Mouse (Mus musculus): Measurements from ENCODE around the gene Slc2a5.

The Slc2a5 gene

GRCm38 (mm10) chr4:150119055-150119454, at the start of gene Slc2a5:
TSS of gene Slc2a5 (plus strand) at chr4:150119283.
- DNase-seq (ENCODE audit: low read depth), result no peak

GRCm38 (mm10) chr4:150070136-150070535, 48.9 kb upstream of the Slc2a5 start:
- DNase-seq (ENCODE audit: low read depth), result no peak

DNA sequence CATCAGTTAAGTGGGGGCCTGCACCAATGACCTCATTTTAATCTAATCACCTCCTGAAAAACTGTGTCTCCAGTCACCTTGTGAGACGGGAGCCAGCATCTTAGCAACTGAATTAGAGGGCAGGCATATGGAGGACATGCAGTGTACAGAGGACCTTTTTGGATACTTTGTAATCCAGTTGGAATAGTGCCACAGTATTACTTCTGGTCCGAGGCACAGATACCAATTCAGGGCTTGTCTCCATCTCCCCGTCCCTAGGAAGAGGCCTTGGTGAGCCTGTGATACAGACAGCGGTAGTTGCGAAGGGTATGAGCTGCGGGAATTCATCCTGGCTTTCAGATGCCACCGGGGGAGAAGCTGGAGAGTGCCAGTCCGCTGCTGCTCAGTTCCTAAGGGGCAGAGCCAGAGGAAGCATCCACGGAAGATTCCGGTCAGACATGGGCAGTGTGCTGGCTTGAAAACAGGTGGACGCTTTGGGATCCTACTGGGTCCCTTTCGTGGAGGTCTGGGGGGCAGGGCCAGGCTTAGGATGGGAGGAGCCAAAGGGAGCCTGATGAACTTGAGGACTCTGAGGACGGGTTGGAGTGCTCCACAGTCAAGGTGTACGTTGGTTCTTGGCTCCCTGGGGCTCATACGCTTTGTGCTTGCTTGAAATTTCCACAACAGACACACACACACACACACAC, 46.5 kb upstream of the Slc2a5 start:
- no peak for DNase-seq (ENCODE audit: low read depth)

GRCm38 (mm10) chr4:150073102-150073473, 46.0 kb upstream of the Slc2a5 start:
- peak; percentile 67 for DNase-seq (ENCODE audit: low read depth)

DNA sequence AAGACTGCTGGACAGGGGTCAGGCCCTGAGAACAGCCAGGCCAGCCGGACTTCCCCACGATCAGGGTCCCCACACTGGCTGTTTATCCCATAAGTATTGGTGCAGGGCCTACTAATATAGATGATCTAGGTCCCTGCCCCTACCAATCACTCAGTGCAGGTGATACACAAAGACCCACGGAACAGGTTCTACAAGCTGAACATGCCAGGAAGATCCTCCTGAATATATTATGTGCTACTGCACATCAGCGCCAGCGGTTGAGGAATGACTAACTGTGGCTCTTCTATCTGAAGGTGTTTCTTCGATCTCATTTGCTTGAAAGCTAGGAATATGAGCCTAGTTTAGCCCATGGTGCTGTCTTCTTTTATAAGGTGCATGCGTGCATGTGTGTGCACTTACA, 43.7 kb upstream of the Slc2a5 start:
- DNase-seq (ENCODE audit: low read depth), result no peak

DNA sequence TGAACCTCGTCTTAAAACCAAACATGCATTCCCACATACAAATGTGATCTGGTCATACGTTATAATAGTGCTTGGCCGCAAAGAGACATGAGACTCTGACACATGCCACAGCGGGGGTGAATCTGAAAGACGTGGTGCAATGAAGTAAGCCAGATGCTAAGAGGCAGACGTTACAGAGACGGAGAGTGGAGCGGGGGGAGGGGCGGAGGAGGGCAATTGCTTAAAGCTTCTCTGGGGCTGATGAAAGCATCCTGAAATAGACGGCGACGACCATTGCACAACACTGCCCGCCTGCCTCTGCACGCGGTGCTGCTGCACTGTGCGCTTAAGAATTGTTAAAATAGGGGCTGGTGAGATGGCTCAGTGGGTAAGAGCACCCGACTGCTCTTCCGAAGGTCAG, 42.9 kb upstream of the Slc2a5 start:
- DNase-seq (ENCODE audit: low read depth), result no peak

- DNase-seq (ENCODE audit: low read depth), result no peak
Measured at GRCm38 (mm10) chr4:150078646-150079045, 40.4 kb upstream of the Slc2a5 start.

DNA sequence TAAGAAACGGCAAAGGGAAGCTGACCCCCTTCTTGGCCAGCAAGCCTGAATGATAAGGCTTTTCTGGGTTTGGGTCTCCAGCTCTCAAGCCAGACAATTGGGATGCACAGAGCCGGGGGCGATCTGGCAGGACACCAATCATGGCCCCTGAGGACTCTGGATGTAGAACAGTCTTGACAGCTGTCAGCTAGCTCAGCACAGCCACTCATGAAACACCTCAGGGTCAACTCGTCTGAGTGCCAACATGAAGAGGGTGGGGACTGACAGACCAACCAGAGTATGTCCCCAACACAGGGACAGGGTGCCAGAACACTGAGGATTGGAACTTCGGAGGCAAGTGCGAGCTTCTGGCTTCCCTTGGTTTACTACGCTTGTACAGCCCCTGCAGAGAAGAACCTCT, 39.8 kb upstream of the Slc2a5 start:
- DNase-seq (ENCODE audit: low read depth), result no peak

- DNase-seq (ENCODE audit: low read depth), result no peak
Measured at GRCm38 (mm10) chr4:150080330-150080967, 38.6 kb upstream of the Slc2a5 start.

DNA sequence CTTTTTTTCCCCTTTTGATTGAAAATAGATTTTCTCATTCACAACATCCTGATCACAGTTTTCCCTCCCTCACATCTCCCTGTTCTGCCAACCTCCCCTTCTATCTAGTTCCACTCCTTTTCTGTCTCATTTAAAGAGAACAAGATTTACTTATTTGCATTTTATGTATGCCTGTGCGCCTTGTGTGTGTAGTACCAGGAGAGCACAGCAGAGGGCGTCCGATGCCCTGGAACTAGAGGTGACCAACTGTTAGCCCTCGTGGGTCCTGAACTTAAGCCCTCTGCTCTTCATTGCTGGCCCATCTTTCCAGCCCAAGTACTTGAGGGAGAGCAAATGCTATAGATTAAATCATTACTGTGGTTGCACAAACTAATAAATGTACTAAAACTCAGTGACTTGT, 33.7 kb upstream of the Slc2a5 start:
- peak; percentile 36 for DNase-seq (ENCODE audit: low read depth)

DNA sequence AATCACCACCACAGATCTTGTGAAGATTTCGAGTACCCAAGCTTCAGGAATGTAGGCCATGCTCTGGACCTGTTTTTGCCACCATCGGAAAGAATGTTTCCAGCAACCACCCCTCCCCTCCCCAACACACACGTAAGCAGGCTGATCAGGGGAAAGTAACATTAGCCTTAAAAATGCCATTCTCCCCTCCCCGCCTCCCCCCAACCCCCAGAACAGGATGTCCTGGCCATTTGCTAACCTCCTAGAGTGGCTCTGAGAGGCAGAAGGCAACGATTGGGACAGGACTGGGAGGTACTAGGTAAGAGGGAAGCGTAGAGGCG, 32.3 kb upstream of the Slc2a5 start:
- DNase-seq (ENCODE audit: low read depth), result no peak

- DNase-seq (ENCODE audit: low read depth), result peak; percentile 93
Measured at GRCm38 (mm10) chr4:150087161-150087889, 31.8 kb upstream of the Slc2a5 start, which contains the start of gene Gpr157. TSS of gene Gpr157 (plus strand) at chr4:150087365.

GRCm38 (mm10) chr4:150087890-150088530, 31.1 kb upstream of the Slc2a5 start:
- DNase-seq (ENCODE audit: low read depth), result no peak

GRCm38 (mm10) chr4:150089121-150089520, 30.0 kb upstream of the Slc2a5 start:
- DNase-seq (ENCODE audit: low read depth), result peak; percentile 20

GRCm38 (mm10) chr4:150091887-150092582, 27.0 kb upstream of the Slc2a5 start:
- peak; percentile 73 for DNase-seq (ENCODE audit: low read depth)

DNA sequence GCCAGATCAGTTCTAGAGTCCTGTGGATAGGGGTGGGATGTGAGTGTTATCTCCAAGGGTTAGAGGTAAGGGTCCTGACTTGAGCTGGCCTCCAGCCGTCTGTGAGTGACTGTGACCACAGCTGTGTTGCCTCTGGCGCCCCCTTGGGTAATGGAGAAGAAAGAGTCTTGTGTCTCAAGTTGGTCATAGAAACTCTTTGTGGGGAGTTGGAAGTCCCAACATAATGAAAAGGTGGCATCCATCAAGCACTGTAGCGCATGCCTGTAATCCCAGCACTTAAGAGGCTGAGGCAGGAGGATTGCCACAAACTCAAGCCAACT, 26.5 kb upstream of the Slc2a5 start:
- DNase-seq (ENCODE audit: low read depth), result no peak

- no peak for DNase-seq (ENCODE audit: low read depth)
Measured at GRCm38 (mm10) chr4:150093560-150094462, 25.3 kb upstream of the Slc2a5 start.

GRCm38 (mm10) chr4:150094463-150094789, 24.7 kb upstream of the Slc2a5 start:
- DNase-seq (ENCODE audit: low read depth), result no peak

DNA sequence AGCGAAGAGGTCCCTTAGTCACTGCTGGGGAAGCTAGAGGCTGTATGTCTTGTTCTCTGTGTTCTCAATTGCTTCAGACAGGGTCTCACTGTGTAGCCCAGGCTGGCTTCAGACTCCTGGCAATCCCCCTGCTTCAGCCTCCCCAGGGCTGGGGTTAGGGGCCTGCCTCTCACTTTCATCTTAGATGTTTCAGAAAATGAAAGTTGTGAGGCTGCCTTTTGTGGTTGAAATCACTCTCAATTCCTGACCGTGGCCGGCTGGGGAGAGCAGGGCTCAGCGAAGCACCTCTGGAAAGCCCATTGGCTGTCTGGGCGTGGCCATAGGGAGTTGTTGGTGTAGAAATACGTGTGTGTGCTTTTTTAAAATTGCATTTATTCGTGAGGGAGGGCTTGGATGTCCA, 22.8 kb upstream of the Slc2a5 start:
- DNase-seq (ENCODE audit: low read depth), result no peak

DNA sequence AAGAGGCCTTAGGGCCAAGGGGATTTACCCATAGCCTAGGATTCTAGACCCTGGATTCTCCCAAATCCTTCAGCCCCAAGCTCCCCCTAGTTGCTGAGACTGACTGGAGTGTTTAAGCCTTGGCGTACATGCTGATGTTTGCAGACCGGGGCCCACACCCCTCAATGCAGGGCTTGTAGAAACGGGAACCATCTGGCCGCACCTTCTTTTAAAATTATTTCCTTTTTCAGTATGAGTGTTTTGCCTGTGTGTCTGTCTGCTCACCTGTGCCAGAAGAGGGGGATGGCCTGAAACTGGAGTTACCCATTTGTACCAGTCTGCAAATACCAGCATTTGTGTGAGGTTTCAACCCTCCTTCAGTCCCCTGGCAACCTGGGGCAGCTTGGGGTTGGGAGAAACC, 21.2 kb upstream of the Slc2a5 start:
- DNase-seq (ENCODE audit: low read depth), result no peak

DNA sequence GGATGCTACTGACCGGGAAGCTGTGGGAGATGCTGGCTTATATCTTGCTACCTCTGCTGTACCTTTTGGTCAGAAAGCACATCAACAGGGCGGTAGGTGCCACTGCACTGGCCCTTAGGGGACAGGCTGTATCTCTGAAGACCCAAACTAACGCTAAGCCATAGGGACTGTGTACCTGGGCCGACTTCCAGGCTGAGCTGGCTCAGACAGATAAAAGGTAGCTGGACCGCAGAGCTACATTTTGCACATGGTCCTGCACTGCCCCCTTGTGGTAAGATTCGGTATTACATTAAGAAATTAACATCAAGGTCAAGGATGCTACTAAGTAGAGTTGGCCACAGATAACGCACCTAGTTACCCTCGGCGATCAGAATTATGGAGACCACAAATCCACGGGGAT, 20.2 kb upstream of the Slc2a5 start:
- peak; percentile 89 for DNase-seq (ENCODE audit: low read depth)

GRCm38 (mm10) chr4:150102822-150103221, 16.3 kb upstream of the Slc2a5 start:
- DNase-seq (ENCODE audit: low read depth), result no peak
